Mouse (Mus musculus): ENCODE data around the gene Rora. TPM values are rescaled to one million over a fixed set of nuclear protein-coding genes. Genes with fewer than 3 reads are reported as not detected.

Rora gene
- total RNA-seq, 1 experiment from 2014 or later, result 114 TPM

GRCm38 (mm10) chr9:68760329-68760728 is 106.7 kb downstream of the Rora start:
- DNase-seq, result no peak

GRCm38 (mm10) chr9:68760876-68761275 is 107.3 kb downstream of the Rora start:
- DNase-seq, result no peak

GRCm38 (mm10) chr9:68761672-68762071 is 108.1 kb downstream of the Rora start:
- DNase-seq, result no peak

- peak; percentile 18 for DNase-seq
Observed at GRCm38 (mm10) chr9:68765595-68765994, 112.0 kb downstream of the Rora start.

- no peak for DNase-seq
Observed at GRCm38 (mm10) chr9:68769638-68770037, 116.1 kb downstream of the Rora start.

GRCm38 (mm10) chr9:68771383-68771782 is 117.8 kb downstream of the Rora start:
- no peak for DNase-seq

- no peak for DNase-seq
Observed at GRCm38 (mm10) chr9:68773770-68774169, 120.2 kb downstream of the Rora start.

- no peak for DNase-seq
Observed at GRCm38 (mm10) chr9:68782011-68782410, 128.4 kb downstream of the Rora start.

- no peak for DNase-seq
Observed at GRCm38 (mm10) chr9:68782604-68783003, 129.0 kb downstream of the Rora start.

- DNase-seq, result no peak
Observed at GRCm38 (mm10) chr9:68783246-68783645, 129.7 kb downstream of the Rora start.

GRCm38 (mm10) chr9:68786614-68787293 is 133.2 kb downstream of the Rora start:
- no peak for DNase-seq

- no peak for DNase-seq
Observed at GRCm38 (mm10) chr9:68787665-68788064, 134.1 kb downstream of the Rora start.

GRCm38 (mm10) chr9:68790922-68791321 is 137.3 kb downstream of the Rora start:
- DNase-seq, result no peak

GRCm38 (mm10) chr9:68791982-68792540 is 138.5 kb downstream of the Rora start:
- DNase-seq, result no peak

GRCm38 (mm10) chr9:68795314-68795713 is 141.7 kb downstream of the Rora start:
- no peak for DNase-seq

GRCm38 (mm10) chr9:68798221-68798620 is 144.6 kb downstream of the Rora start:
- no peak for DNase-seq

- no peak for DNase-seq
Observed at GRCm38 (mm10) chr9:68799065-68799464, 145.5 kb downstream of the Rora start.

GRCm38 (mm10) chr9:68804229-68804628 is 150.6 kb downstream of the Rora start:
- DNase-seq, result no peak

- no peak for DNase-seq
Observed at GRCm38 (mm10) chr9:68805776-68806175, 152.2 kb downstream of the Rora start.

- DNase-seq, result no peak
Observed at GRCm38 (mm10) chr9:68807735-68808134, 154.1 kb downstream of the Rora start.

GRCm38 (mm10) chr9:68809536-68809935 is 155.9 kb downstream of the Rora start:
- no peak for DNase-seq

GRCm38 (mm10) chr9:68814723-68815122 is 161.1 kb downstream of the Rora start:
- DNase-seq, result no peak

GRCm38 (mm10) chr9:68815877-68816276 is 162.3 kb downstream of the Rora start:
- no peak for DNase-seq

GRCm38 (mm10) chr9:68820036-68820435 is 166.4 kb downstream of the Rora start:
- no peak for DNase-seq

Data from adrenal gland, postnatal 25 days (tissue).